In the genomic region with DNA sequence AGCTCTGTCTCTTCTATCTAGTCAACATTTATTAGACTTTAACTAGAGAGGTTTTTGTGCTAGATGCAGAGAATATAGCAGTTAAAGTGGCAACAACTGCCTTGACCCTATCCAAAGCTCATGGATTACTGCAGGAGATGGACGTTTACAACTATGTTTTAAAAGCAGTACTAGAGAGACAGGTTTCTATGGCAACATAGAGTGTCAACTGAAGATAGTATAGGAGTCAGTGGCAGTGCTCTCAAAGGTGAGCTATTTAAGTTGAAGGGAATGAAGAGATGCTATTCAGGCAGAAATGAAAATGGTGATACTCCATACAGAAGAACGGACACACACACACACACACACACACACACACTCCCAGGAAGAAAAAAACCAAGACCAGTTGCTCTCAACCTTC, we compare ENCODE assay signal across 14 mouse cellular contexts.
"Had no signal": no experiment of that assay in that cellular context is flagged by ENCODE, and none has a peak within 500 bp of the region (broad histone marks: within the 10 kb centered on the region; RNA-seq: fewer than 3 reads in every experiment).

No protein-coding gene starts in this region.

- H3K9ac ChIP-seq: intestine, embryonic 15.5 days; liver, embryonic 12.5 days; lung, embryonic 15.5 days; neural tube, embryonic 13.5 days had no signal

- H3K4me2 ChIP-seq: intestine, embryonic 15.5 days; liver, embryonic 12.5 days; lung, embryonic 15.5 days; neural tube, embryonic 13.5 days had no signal

- H3K9me3 ChIP-seq: intestine, embryonic 15.5 days; liver, embryonic 12.5 days; lung, embryonic 15.5 days; megakaryocyte, embryonic 14.5 days; neural tube, embryonic 13.5 days had no signal

- H3K4me3 ChIP-seq: intestine, embryonic 15.5 days; layer of hippocampus, adult 2 months; liver, embryonic 12.5 days; lung, embryonic 15.5 days; megakaryocyte, embryonic 14.5 days; neural tube, embryonic 13.5 days had no signal

- H3K36me3 ChIP-seq: intestine, embryonic 15.5 days; liver, embryonic 12.5 days; lung, embryonic 15.5 days; neural tube, embryonic 13.5 days had no signal

- H3K27ac ChIP-seq: intestine, embryonic 15.5 days; layer of hippocampus, adult 2 months; lung, embryonic 15.5 days; macrophage; neural tube, embryonic 13.5 days had no signal

- DNase-seq: kidney, adult 18-20 months; kidney, postnatal 10 days; kidney, postnatal 4 days; left cerebral cortex, postnatal 4 days; lung, postnatal 14 days; midbrain, embryonic 14.5 days; retina, postnatal 1 day had no signal

- ATAC-seq: intestine, embryonic 15.5 days; liver, embryonic 12.5 days had no signal

- H3K27me3 ChIP-seq: intestine, embryonic 15.5 days; liver, embryonic 12.5 days; lung, embryonic 15.5 days; megakaryocyte, embryonic 14.5 days; neural tube, embryonic 13.5 days had no signal
